Mouse (Mus musculus) lung, postnatal 0 days (tissue): ENCODE measurements around the gene Il16.

Experiments
- CTCF ChIP-seq: IDR thresholded peaks from 2 replicates; pipeline ENCODE4 v1.5.1; 2016; ENCODE audit warnings: antibody characterized with exemption, mild to moderate bottlenecking
- EP300 ChIP-seq: IDR thresholded peaks from 2 replicates; pipeline ENCODE4 v1.6.1; 2016; ENCODE audit warnings: antibody characterized with exemption, mild to moderate bottlenecking, control low read depth

- TF ChIP-seq CTCF: no peak
- no peak for TF ChIP-seq EP300
These were observed 74.0 kb downstream of the Il16 start for GRCm38 (mm10) chr7:83671573-83671972.
